Mouse (Mus musculus): ENCODE results near the gene Pdlim7. TPM values are rescaled to one million over a fixed set of nuclear protein-coding genes. Genes with fewer than 3 reads are reported as not detected.
A peak's percentile ranks its signal among the peaks of the same experiment; 100 is the strongest.

Pdlim7 gene
- total and polyA plus RNA-seq, 3 experiments: 46.9 to 98.2 (median 54.0) TPM

- intact Hi-C loops (cut with DNase I): loop anchor here (1.0 to 2.0 kb wide), 3 partner anchors 24 to 64 kb away; partner anchors contain the start of gene Ddx41
- Histone ChIP-seq H3K36me3 (ENCODE audit: control insufficient read depth, insufficient read depth, low read length) (no peaks in the 10 kb centered on the region), H3K4me3 (peak overlapping the region; percentile 80), H3K79me2 (replicated peaks; ENCODE audit: control insufficient read depth, insufficient read depth, low read length) (no peaks in the 10 kb centered on the region; the same call in 1 of the 2 replicates), H3K9ac (ENCODE audit: low read depth, low read length) (peak overlapping the region; percentile 86), H3K4me1 (ENCODE audit: control insufficient read depth, insufficient read depth, low read length) (peaks cover 18% of the 10 kb centered on the region), H3K27ac (peak overlapping the region; percentile 93), H3K27me3 (ENCODE audit: control insufficient read depth, insufficient read depth, low read length) (no peaks in the 10 kb centered on the region)
- peak; percentile 76 to 81 for DNase-seq
- 1% methylated on average over 25 of the region's 25 CpGs for WGBS
- TF ChIP-seq POLR2A (IDR thresholded peaks at IDR 0.05; ENCODE audit: insufficient read depth, low read depth, low read length) (no peak), CTCF (IDR thresholded peaks at IDR 0.05) (no peak), EP300 (IDR thresholded peaks at IDR 0.05; ENCODE audit: insufficient read depth, low read depth, low read length) (no peak)
Measured at GRCm38 (mm10) chr13:55512379-55513031, 971 bp downstream of the Pdlim7 start.

GRCm38 (mm10) chr13:55511492-55511861 is 2.0 kb downstream of the Pdlim7 start:
- TF ChIP-seq CTCF (IDR thresholded peaks at IDR 0.05) (no peak), POLR2A (IDR thresholded peaks at IDR 0.05; ENCODE audit: insufficient read depth, low read depth, low read length) (no peak), EP300 (IDR thresholded peaks at IDR 0.05; ENCODE audit: insufficient read depth, low read depth, low read length) (no peak)
- 36% methylated on average over 5 of the region's 5 CpGs for WGBS
- intact Hi-C loops (cut with DNase I): loop anchor here (2.0 kb wide), 1 partner anchor 23 kb away; the partner anchor contains the start of gene Dbn1
- Histone ChIP-seq H3K4me1 (ENCODE audit: control insufficient read depth, insufficient read depth, low read length) (peaks cover 18% of the 10 kb centered on the region), H3K36me3 (ENCODE audit: control insufficient read depth, insufficient read depth, low read length) (no peaks in the 10 kb centered on the region), H3K27me3 (ENCODE audit: control insufficient read depth, insufficient read depth, low read length) (no peaks in the 10 kb centered on the region), H3K27ac (peak overlapping the region; percentile 93), H3K79me2 (replicated peaks; ENCODE audit: control insufficient read depth, insufficient read depth, low read length) (no peaks in the 10 kb centered on the region; the same call in 1 of the 2 replicates), H3K9ac (ENCODE audit: low read depth, low read length) (0 out of 2 replicates have a peak overlapping the region, but pooled peaks have one; percentile 86), H3K4me3 (peak overlapping the region; percentile 80)
- DNase-seq: peak in 1 of 2 experiments; percentile 39

GRCm38 (mm10) chr13:55510668-55511491 is 2.6 kb downstream of the Pdlim7 start:
- Histone ChIP-seq H3K36me3 (ENCODE audit: control insufficient read depth, insufficient read depth, low read length) (no peaks in the 10 kb centered on the region), H3K4me1 (ENCODE audit: control insufficient read depth, insufficient read depth, low read length) (peaks cover 18% of the 10 kb centered on the region), H3K79me2 (replicated peaks; ENCODE audit: control insufficient read depth, insufficient read depth, low read length) (no peaks in the 10 kb centered on the region; the same call in 1 of the 2 replicates), H3K27me3 (ENCODE audit: control insufficient read depth, insufficient read depth, low read length) (no peaks in the 10 kb centered on the region), H3K27ac (peak overlapping the region; percentile 93), H3K9ac (ENCODE audit: low read depth, low read length) (0 out of 2 replicates have a peak overlapping the region, but pooled peaks have one; percentile 5), H3K4me3 (peak overlapping the region; percentile 80)
- DNase-seq: peak; percentile 91 to 92
- intact Hi-C loops (cut with DNase I): loop anchor here (2.0 kb wide), 1 partner anchor 22 kb away; the partner anchor contains the start of gene Dbn1
- WGBS: 27% methylated on average over 6 of the region's 6 CpGs
- 0 out of 2 replicates have a peak, but pooled peaks have one; percentile 46 for TF ChIP-seq EP300 (IDR thresholded peaks at IDR 0.05; ENCODE audit: insufficient read depth, low read depth, low read length)
- TF ChIP-seq CTCF (IDR thresholded peaks at IDR 0.05): peak; percentile 67
- no peak; the same call in 1 of the 2 replicates for TF ChIP-seq POLR2A (IDR thresholded peaks at IDR 0.05; ENCODE audit: insufficient read depth, low read depth, low read length)

- Histone ChIP-seq H3K4me1 (ENCODE audit: control insufficient read depth, insufficient read depth, low read length) (peaks cover 18% of the 10 kb centered on the region), H3K27me3 (ENCODE audit: control insufficient read depth, insufficient read depth, low read length) (no peaks in the 10 kb centered on the region), H3K27ac (peak overlapping the region; percentile 93), H3K36me3 (ENCODE audit: control insufficient read depth, insufficient read depth, low read length) (no peaks in the 10 kb centered on the region), H3K79me2 (replicated peaks; ENCODE audit: control insufficient read depth, insufficient read depth, low read length) (no peaks in the 10 kb centered on the region; the same call in 1 of the 2 replicates), H3K4me3 (no peak overlapping the region; the same call in 1 of the 2 replicates), H3K9ac (ENCODE audit: low read depth, low read length) (0 out of 2 replicates have a peak overlapping the region, but pooled peaks have one; percentile 5)
- intact Hi-C loops (cut with DNase I): loop anchor here (2.0 kb wide), 1 partner anchor 21 kb away; the partner anchor contains the start of gene Dbn1
- no peak for DNase-seq
- TF ChIP-seq EP300 (IDR thresholded peaks at IDR 0.05; ENCODE audit: insufficient read depth, low read depth, low read length) (no peak), CTCF (IDR thresholded peaks at IDR 0.05) (no peak), POLR2A (IDR thresholded peaks at IDR 0.05; ENCODE audit: insufficient read depth, low read depth, low read length) (no peak; the same call in 1 of the 2 replicates)
- 36% methylated on average over 3 of the region's 3 CpGs for WGBS
Measured at GRCm38 (mm10) chr13:55510332-55510667, 3.2 kb downstream of the Pdlim7 start.

GRCm38 (mm10) chr13:55508531-55508930 is 4.9 kb downstream of the Pdlim7 start:
- no peak overlapping the region for H3K4me3 ChIP-seq
- H3K79me2 ChIP-seq (replicated peaks; ENCODE audit: control insufficient read depth, insufficient read depth, low read length): no peaks in the 10 kb centered on the region; the same call in 1 of the 2 replicates
- intact Hi-C loops (cut with DNase I): no loop called here
- no peaks in the 10 kb centered on the region for H3K36me3 ChIP-seq (ENCODE audit: control insufficient read depth, insufficient read depth, low read length)
- no peak for TF ChIP-seq POLR2A (IDR thresholded peaks at IDR 0.05; ENCODE audit: insufficient read depth, low read depth, low read length)
- no peak for TF ChIP-seq CTCF (IDR thresholded peaks at IDR 0.05)
- no peaks in the 10 kb centered on the region for H3K27me3 ChIP-seq (ENCODE audit: control insufficient read depth, insufficient read depth, low read length)
- 95% methylated on average over 10 of the region's 10 CpGs for WGBS
- no peak overlapping the region for H3K27ac ChIP-seq
- no peak overlapping the region for H3K9ac ChIP-seq (ENCODE audit: low read depth, low read length)
- DNase-seq: no peak
- H3K4me1 ChIP-seq (ENCODE audit: control insufficient read depth, insufficient read depth, low read length): peaks cover 18% of the 10 kb centered on the region

All from heart, adult 2 months (tissue).